Mouse (Mus musculus) adrenal gland, adult 8-10 months (tissue): ENCODE results near the gene Fam114a1. TPM values are rescaled to one million over a fixed set of nuclear protein-coding genes. Genes with fewer than 3 reads are reported as not detected.

ENCODE experiments used
- DNase-seq: peaks from one replicate; pipeline ENCODE4 v3.0.0; 2022
- total RNA-seq, 4 experiments: library from RNA; stranded (reverse); gene quantifications; 2 replicates each; pipeline ENCODE4 v1.2.4; 2022

Fam114a1 gene
- 10 to 100 TPM; 28.0 to 39.6 (median 29.0) TPM for total RNA-seq

- DNase-seq: peak; percentile 67
These were observed at the start of gene Fam114a1 for GRCm38 (mm10) chr5:64969861-64970771. Gene Fam114a1 (plus strand): TSS chr5:64970071.

DNA sequence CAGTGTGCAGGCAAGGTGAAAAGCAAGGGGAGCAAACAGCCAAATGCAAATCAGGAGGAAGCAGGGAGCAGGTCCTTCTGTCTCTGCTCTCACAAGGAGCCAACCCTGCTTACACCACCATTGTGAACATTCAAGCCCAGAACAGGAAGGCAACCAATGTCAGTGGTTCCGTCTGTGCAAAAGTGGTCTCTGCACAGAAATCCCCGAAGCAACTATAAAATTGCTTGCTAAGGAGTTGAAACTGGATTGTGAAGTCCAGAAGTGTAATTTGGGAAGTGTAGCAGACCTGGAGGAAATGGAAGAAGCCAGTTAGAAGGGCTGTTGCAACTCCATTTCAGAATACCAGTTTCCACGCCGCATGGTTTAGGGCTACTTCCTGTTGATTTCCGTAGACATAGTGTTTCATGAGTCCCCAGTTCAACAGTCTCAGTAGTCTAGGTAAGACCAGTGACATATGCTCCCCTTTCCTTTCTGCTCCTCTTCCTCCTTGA, 46.9 kb upstream of the Fam114a1 start:
- no peak for DNase-seq

DNA sequence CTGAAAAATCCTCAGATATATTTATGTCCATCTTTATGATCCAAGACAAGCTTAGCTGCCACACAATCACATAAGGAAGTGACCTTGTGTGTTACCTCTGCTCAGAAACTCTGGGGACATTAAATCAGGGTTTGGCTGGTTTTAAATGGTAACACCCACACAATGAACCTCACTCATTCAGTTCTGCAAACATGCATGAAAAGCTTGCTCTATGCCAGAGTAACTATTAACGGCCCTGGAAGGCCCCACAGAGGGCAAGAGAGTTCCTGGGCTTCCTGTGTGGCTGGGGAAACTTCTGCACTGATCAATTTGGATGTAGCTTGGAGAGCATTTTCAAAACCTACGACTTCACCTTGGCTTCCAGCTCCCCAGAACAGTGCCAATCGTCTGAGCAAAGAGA, 37.7 kb upstream of the Fam114a1 start:
- no peak for DNase-seq

- no peak for DNase-seq
These were observed 37.1 kb upstream of the Fam114a1 start for GRCm38 (mm10) chr5:64932775-64933174.

DNA sequence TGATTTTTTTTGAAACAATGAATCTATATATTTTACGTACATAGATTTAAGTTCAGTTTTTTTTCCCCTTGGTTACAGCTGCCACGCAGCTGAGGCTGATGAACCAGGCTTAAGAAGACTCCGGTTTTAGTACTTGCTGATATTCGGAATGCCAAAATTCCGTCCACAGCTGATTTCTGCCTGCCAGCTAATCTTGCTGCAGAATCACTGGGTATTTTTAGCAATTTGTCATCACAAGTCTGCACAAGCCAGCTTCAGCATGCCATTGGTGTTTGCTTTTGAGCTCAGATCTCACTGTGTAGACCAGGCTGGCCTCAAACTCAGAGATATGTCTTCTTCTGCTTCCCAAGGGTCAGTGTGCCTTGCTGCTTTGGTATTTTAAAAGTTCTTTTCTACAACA, 18.4 kb upstream of the Fam114a1 start:
- no peak for DNase-seq

- no peak for DNase-seq
These were observed 14.9 kb upstream of the Fam114a1 start for GRCm38 (mm10) chr5:64954931-64955330.

DNA sequence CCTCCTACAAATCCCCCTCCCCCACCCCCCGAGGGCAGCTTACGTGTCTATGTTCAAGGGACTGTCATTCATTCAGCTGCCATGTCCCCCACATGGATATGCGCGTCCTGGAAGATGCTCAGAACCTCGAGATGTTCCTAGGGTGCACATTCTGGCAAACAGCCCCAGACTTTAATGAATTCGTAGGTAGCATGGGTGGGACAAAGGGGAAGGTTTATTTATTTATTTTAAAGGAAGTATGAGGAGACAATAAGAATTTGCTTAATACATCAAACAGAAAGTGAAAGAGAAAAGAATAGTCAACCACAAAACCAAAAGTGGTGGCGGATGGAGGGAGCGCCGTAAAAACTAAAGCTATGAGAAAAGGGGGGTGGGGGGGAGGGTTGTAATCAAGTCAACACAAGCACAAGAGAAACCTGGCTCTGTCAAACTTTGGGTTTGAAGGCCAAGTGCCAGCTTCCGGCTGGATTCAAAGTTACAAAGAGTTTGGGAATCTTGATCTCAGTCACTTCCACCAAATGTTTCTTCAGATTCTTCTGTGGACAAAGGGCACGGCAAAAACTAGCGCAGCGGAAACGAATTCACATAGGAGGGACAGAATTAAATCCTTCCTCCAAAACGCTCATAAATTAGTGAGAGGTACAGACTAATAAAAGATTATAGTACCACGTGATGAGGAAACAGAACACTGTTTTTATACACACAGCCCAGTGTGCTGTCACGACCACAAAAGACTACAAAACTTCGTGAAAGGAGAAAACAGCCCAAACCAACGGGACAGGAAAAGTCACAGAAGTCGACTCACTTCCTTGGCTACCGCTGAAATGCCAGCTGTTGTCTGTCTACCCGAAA, 10.7 kb upstream of the Fam114a1 start:
- no peak for DNase-seq

- DNase-seq: no peak
These were observed 10.0 kb upstream of the Fam114a1 start, which contains the start of gene Tlr6 for GRCm38 (mm10) chr5:64959843-64960230. Gene Tlr6 (minus strand): TSS chr5:64960097.

DNA sequence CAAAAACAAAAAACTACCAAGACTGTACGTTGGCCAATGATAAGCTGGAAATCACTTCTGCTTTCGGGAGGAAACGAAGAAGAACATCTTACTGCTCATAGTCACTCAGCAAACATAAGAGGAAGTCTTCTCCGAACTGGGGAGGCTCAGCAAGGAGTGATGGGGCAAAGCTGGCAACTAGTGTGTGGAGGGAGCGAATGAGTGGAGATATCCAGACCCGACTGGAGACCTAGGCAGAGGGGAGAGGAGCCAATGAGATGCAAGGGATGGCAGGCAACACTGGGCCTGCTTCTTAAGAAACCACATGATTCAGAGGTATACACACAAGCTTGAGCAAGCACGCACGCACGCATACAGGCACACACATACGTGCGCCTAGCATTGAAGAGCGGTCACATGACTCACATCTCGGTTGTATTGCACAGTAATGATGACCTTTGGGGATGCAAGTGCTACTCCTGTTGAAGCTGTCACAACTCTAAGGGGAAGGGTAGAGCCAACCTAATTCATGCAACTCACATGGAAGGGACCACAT, 8.9 kb upstream of the Fam114a1 start:
- DNase-seq: no peak

DNA sequence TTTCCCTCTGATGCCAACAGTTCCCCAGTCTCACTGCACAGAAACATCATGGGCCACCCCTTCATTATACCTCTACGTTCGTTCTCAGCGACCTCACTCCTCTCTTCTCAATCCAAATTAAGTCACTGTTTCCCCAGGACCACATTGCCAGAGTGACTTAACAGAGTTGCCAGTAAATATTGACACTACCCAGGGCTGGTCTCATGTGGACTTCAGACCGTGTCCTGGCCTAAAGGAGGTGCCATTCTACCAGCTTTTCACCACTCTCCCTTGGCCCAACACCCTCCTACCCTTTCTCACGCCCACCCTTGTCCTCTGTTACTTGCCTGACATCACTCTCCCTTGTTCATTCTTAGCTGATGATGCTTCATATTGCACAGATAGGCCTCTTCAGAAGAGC, 6.6 kb upstream of the Fam114a1 start:
- no peak for DNase-seq

DNA sequence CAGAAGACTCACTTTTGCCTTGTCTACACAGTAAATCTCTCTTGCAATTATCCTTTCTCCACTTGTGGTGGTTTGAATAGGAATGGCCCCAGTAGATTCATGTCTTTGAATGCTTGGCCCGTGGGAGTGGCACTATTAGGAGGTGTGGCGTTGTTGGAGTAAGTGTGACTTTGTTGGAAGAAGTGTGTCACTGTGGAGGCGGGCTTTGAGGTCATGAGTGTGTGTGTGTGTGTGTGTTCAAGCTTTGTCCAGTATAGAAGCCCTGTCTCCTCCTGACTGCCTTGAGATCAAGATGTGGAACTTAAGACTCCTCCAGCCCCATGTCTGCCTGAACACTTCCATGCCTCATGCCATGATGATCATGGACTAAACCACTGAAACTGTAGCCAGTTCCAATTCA, 6.1 kb upstream of the Fam114a1 start:
- DNase-seq: no peak

DNA sequence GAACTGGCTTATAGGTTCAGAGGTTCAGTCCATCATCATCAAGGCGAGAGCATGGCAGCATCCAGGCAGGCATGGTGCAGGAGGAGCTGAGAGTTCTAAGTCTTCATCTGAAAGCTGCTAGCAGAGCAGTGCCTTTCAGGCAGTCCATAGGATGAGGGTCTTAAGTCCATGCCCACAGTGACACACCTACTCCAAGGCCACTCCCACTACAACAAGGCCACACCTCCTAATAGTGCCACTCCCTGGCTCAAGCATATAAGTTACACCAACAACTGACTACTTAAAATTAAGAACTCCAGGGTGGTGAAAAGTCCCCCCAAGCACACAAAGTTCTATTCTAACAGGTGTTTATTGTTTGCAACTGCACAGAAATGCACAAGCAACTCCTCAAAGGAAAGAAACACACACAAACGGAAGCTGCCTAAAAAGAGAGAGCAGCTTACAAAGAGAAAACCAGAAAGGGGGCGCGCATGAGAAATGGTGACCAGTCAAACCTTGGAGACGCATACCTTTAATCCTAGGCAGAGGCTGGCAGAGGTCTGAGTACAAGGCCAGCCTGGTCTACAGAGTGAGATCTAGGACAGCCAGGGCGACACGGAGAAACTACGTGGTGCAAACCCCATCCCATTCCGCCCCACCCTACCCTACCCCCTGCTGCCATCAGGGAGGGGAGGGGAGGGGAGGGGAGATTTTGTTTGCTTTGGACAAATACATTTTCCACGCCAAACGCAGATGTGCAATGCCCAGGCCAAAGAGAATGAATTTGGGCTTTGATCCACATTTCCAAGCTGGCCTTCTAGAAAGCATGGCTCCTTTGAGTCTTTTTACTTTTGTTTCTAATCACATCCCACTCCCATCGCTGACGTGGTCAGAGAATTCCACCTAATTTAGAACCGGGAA, 660 bp upstream of the Fam114a1 start:
- DNase-seq: peak; percentile 20

DNA sequence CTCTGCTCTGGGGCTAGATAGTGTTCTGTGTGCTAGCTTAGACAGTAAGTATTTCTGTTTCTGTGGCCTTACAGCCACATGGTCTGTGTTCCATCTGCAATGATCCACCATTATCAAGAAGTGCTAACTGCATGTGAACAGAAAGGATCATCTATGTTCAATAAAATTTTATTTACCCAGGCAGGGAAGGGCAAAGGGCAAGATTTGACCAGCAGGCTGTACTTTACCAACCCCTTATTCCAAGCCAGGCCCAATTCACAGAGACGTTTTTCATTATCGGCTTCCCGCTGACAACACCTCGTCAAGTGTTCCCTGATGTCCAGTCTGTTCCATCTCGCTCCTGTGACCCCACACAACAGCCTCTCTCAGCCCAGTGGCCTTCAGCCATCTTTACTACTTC, 5.2 kb downstream of the Fam114a1 start:
- DNase-seq: no peak

GRCm38 (mm10) chr5:64977128-64977527, 7.3 kb downstream of the Fam114a1 start:
- DNase-seq: no peak

DNA sequence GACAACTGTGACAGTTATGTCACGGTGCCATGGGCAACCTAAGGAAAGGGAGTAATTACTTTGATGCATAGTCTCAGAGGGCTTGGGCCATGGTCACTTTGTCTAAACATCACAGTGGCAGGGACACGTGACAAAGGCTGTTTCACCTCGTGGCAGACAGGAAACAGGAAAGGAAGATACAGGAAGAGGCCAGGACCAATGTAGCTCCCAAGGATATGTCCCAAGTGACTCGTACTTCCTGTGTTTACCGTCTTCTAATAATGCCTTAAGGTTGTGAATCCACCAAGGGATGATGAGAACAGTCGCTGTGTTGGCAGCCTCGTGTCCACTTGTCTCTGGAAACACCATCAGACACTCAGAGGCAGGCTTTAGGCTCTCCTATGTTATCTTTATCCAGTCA, 16.1 kb downstream of the Fam114a1 start:
- DNase-seq: no peak

DNA sequence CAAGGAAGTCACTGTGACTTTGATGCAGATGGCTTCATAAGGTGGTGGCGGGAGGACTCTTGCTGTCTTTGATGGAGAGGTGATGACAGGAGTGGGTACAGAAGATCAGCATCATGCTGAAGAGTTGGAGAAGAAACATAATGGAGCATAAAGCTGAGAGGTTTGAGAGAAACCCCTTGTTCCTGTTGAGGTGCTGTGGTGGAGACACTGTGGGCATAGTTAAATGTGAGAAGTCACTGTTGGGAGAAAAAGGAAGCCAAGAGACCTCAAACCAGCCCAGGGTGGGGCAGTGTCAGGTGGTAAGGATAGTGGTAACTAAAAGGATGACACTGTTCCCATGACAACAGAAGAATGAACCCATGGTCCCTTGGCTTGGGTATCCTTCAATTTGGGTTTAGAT, 20.1 kb downstream of the Fam114a1 start:
- no peak for DNase-seq

GRCm38 (mm10) chr5:64992540-64992939, 22.7 kb downstream of the Fam114a1 start:
- no peak for DNase-seq

DNA sequence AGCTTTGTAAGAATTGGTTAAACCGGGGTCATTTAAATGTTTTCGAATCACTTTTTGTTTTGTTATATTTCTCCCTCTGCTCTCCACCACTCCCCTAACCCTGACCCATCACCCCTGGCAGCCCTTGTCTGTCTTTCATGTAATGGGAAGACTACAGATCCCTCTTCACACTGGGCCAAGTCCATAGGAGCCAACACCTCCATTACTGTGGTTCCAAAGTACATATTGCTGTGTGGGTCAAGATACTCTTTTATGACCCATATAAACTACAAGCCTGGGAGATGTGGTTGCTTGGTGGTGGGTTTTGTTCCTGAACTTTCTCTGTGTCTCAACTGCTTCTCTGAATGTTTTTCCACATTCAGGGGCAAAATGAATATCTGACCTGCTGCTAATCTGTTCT, 25.5 kb downstream of the Fam114a1 start:
- no peak for DNase-seq

DNA sequence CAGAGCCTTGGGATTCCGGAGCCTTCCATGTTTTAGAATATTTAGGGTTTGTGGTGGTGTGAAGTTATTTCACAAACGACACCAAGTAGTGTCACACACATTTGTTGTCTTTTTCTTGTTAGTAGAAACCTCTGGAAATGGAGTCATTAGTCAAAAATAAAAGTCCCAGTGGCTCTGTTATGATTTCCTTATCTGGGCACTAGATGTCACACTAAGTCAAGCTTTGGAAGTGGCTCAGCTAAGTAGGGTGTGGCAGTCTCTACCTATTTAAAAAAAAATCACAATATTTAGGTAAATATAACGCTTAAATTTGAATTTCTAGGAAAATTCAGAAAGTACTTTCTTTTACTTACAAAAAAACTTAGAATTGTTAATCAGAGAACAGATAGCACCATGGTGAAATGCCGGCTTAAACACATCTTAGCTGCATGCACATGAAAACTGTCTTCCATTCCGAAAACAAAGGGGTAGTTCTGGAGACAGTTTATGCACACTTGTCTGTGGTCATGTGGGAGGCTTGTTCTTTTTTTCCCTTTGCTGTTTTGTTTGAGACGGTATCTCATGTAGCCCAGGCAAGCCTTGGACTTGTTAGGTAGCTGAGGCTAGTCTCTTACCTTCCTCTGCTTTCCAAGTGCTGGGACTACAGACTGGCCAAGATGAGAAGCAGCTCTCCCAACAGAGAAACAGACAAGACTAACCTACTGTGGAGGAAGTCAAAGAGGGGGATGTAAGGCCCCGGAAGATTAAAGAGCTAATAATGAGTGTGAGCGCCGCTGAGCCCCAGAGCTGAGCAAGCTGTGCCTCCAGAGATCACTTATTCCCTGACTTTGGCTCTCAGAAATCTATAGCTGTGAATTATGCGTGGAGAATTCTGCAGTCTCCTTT, 33.3 kb downstream of the Fam114a1 start:
- DNase-seq: no peak

GRCm38 (mm10) chr5:65003946-65004535, 34.2 kb downstream of the Fam114a1 start:
- DNase-seq: no peak
